Mouse (Mus musculus): Measurements from ENCODE around the gene Gm266. TPM values are rescaled to one million over a fixed set of nuclear protein-coding genes. Genes with fewer than 3 reads are reported as not detected.

The Gm266 gene
- polyA plus RNA-seq, 1 experiment from 2014 or later, result 27.9 TPM

- Histone ChIP-seq H3K36me3 (replicated peaks; ENCODE audit: control insufficient read depth, insufficient read depth, low read depth, low read length) (no peaks in the 10 kb centered on the region), H3K4me3 (ENCODE audit: low read depth, low read length) (no peak overlapping the region), H3K4me1 (ENCODE audit: control insufficient read depth, insufficient read depth, low read length) (peaks cover 14% of the 10 kb centered on the region), H3K9me3 (replicated peaks; ENCODE audit: control insufficient read depth, low read length) (no peaks in the 10 kb centered on the region), H3K27ac (replicated peaks; ENCODE audit: low read depth, low read length) (no peak overlapping the region), H3K4me2 (ENCODE audit: low read depth, low read length) (no peak overlapping the region), H3K9ac (replicated peaks; ENCODE audit: low read length) (no peak overlapping the region), H3K27me3 (ENCODE audit: control insufficient read depth, insufficient read depth, low read length) (peaks cover 59% of the 10 kb centered on the region)
- peak; percentile 48 for DNase-seq (ENCODE audit: low spot score)
- no peak for ATAC-seq (replicated peaks; ENCODE audit: insufficient number of reproducible peaks, low FRiP score, low TSS enrichment, low read depth)
- 13% methylated on average over 13 of the region's 14 CpGs for WGBS
These were observed 36.5 kb downstream of the Gm266 start for GRCm38 (mm10) chr12:111448931-111449705.

- H3K4me3 ChIP-seq (ENCODE audit: low read depth, low read length), result no peak overlapping the region
- DNase-seq (ENCODE audit: low spot score) (no peak), ATAC-seq (replicated peaks; ENCODE audit: insufficient number of reproducible peaks, low FRiP score, low TSS enrichment, low read depth) (0 out of 2 replicates have a peak, but pooled peaks have one; percentile 3)
- 16% methylated on average over 22 of the region's 22 CpGs for WGBS
- H3K4me1 ChIP-seq (ENCODE audit: control insufficient read depth, insufficient read depth, low read length), result peaks cover 14% of the 10 kb centered on the region
- no peak overlapping the region for H3K27ac ChIP-seq (replicated peaks; ENCODE audit: low read depth, low read length)
- H3K27me3 ChIP-seq (ENCODE audit: control insufficient read depth, insufficient read depth, low read length), result peaks cover 69% of the 10 kb centered on the region
- H3K9me3 ChIP-seq (replicated peaks; ENCODE audit: control insufficient read depth, low read length), result no peaks in the 10 kb centered on the region
- H3K9ac ChIP-seq (replicated peaks; ENCODE audit: low read length), result no peak overlapping the region
- no peak overlapping the region for H3K4me2 ChIP-seq (ENCODE audit: low read depth, low read length)
- H3K36me3 ChIP-seq (replicated peaks; ENCODE audit: control insufficient read depth, insufficient read depth, low read depth, low read length), result no peaks in the 10 kb centered on the region
These were observed 37.5 kb downstream of the Gm266 start for GRCm38 (mm10) chr12:111447898-111448760.

DNA sequence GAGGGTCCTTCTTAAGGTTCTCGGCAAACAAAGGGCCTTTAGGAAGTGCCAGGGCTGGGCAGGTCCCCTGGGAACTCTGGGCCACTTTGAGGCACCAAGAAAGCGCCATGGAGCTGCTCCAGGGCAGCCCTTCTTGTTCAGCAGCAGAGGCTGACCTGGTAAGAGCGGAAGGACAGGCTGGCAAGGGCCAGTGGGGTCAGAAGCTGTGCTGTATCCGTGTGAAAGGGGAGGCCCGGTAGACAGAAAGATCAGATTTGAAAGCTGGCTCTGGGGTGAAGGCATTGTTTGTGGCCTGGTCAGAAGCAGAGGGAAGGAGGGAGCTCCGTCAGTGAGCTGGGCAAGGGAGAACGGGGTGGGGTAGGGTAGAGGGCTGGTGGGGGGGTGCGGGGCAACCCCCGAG lies 38.3 kb downstream of the Gm266 start:
- Histone ChIP-seq H3K9ac (replicated peaks; ENCODE audit: low read length) (no peak overlapping the region), H3K9me3 (replicated peaks; ENCODE audit: control insufficient read depth, low read length) (no peaks in the 10 kb centered on the region), H3K4me1 (ENCODE audit: control insufficient read depth, insufficient read depth, low read length) (peaks cover 16% of the 10 kb centered on the region), H3K4me3 (ENCODE audit: low read depth, low read length) (no peak overlapping the region), H3K4me2 (ENCODE audit: low read depth, low read length) (no peak overlapping the region), H3K27ac (replicated peaks; ENCODE audit: low read depth, low read length) (no peak overlapping the region), H3K36me3 (replicated peaks; ENCODE audit: control insufficient read depth, insufficient read depth, low read depth, low read length) (no peaks in the 10 kb centered on the region), H3K27me3 (ENCODE audit: control insufficient read depth, insufficient read depth, low read length) (peaks cover 74% of the 10 kb centered on the region)
- 15% methylated on average over 9 of the region's 9 CpGs for WGBS
- no peak for DNase-seq (ENCODE audit: low spot score)
- no peak for ATAC-seq (replicated peaks; ENCODE audit: insufficient number of reproducible peaks, low FRiP score, low TSS enrichment, low read depth)

GRCm38 (mm10) chr12:111446745-111447144 lies 38.9 kb downstream of the Gm266 start:
- 18% methylated on average over 5 of the region's 5 CpGs for WGBS
- DNase-seq (ENCODE audit: low spot score) (no peak), ATAC-seq (replicated peaks; ENCODE audit: insufficient number of reproducible peaks, low FRiP score, low TSS enrichment, low read depth) (no peak)
- Histone ChIP-seq H3K4me3 (ENCODE audit: low read depth, low read length) (no peak overlapping the region), H3K4me1 (ENCODE audit: control insufficient read depth, insufficient read depth, low read length) (peaks cover 21% of the 10 kb centered on the region), H3K9ac (replicated peaks; ENCODE audit: low read length) (no peak overlapping the region), H3K36me3 (replicated peaks; ENCODE audit: control insufficient read depth, insufficient read depth, low read depth, low read length) (no peaks in the 10 kb centered on the region), H3K27me3 (ENCODE audit: control insufficient read depth, insufficient read depth, low read length) (peaks cover 80% of the 10 kb centered on the region), H3K4me2 (ENCODE audit: low read depth, low read length) (no peak overlapping the region), H3K9me3 (replicated peaks; ENCODE audit: control insufficient read depth, low read length) (no peaks in the 10 kb centered on the region), H3K27ac (replicated peaks; ENCODE audit: low read depth, low read length) (no peak overlapping the region)

GRCm38 (mm10) chr12:111445890-111446613 lies 39.6 kb downstream of the Gm266 start:
- peak overlapping the region; percentile 22; the same call in 1 of the 2 replicates for H3K9ac ChIP-seq (replicated peaks; ENCODE audit: low read length)
- peaks cover 82% of the 10 kb centered on the region for H3K27me3 ChIP-seq (ENCODE audit: control insufficient read depth, insufficient read depth, low read length)
- H3K27ac ChIP-seq (replicated peaks; ENCODE audit: low read depth, low read length), result no peak overlapping the region
- DNase-seq (ENCODE audit: low spot score) (no peak), ATAC-seq (replicated peaks; ENCODE audit: insufficient number of reproducible peaks, low FRiP score, low TSS enrichment, low read depth) (no peak)
- 4% methylated on average over 27 of the region's 27 CpGs for WGBS
- H3K36me3 ChIP-seq (replicated peaks; ENCODE audit: control insufficient read depth, insufficient read depth, low read depth, low read length), result no peaks in the 10 kb centered on the region
- peak overlapping the region; percentile 43 for H3K4me2 ChIP-seq (ENCODE audit: low read depth, low read length)
- no peaks in the 10 kb centered on the region for H3K9me3 ChIP-seq (replicated peaks; ENCODE audit: control insufficient read depth, low read length)
- H3K4me1 ChIP-seq (ENCODE audit: control insufficient read depth, insufficient read depth, low read length), result peaks cover 21% of the 10 kb centered on the region
- H3K4me3 ChIP-seq (ENCODE audit: low read depth, low read length), result peak overlapping the region; percentile 18

GRCm38 (mm10) chr12:111445161-111445889 lies 40.3 kb downstream of the Gm266 start:
- Histone ChIP-seq H3K27me3 (ENCODE audit: control insufficient read depth, insufficient read depth, low read length) (peaks cover 82% of the 10 kb centered on the region), H3K4me1 (ENCODE audit: control insufficient read depth, insufficient read depth, low read length) (peaks cover 20% of the 10 kb centered on the region), H3K9ac (replicated peaks; ENCODE audit: low read length) (peak overlapping the region; percentile 22), H3K4me2 (ENCODE audit: low read depth, low read length) (peak overlapping the region; percentile 43), H3K9me3 (replicated peaks; ENCODE audit: control insufficient read depth, low read length) (no peaks in the 10 kb centered on the region), H3K36me3 (replicated peaks; ENCODE audit: control insufficient read depth, insufficient read depth, low read depth, low read length) (no peaks in the 10 kb centered on the region), H3K27ac (replicated peaks; ENCODE audit: low read depth, low read length) (no peak overlapping the region), H3K4me3 (ENCODE audit: low read depth, low read length) (peak overlapping the region; percentile 18)
- no peak for DNase-seq (ENCODE audit: low spot score)
- WGBS, result 3% methylated on average over 52 of the region's 52 CpGs
- ATAC-seq (replicated peaks; ENCODE audit: insufficient number of reproducible peaks, low FRiP score, low TSS enrichment, low read depth), result no peak

GRCm38 (mm10) chr12:111443921-111444831 lies 41.4 kb downstream of the Gm266 start:
- no peak overlapping the region for H3K4me3 ChIP-seq (ENCODE audit: low read depth, low read length)
- H3K9ac ChIP-seq (replicated peaks; ENCODE audit: low read length), result no peak overlapping the region
- peaks cover 72% of the 10 kb centered on the region for H3K27me3 ChIP-seq (ENCODE audit: control insufficient read depth, insufficient read depth, low read length)
- no peaks in the 10 kb centered on the region for H3K9me3 ChIP-seq (replicated peaks; ENCODE audit: control insufficient read depth, low read length)
- no peak overlapping the region for H3K27ac ChIP-seq (replicated peaks; ENCODE audit: low read depth, low read length)
- ATAC-seq (replicated peaks; ENCODE audit: insufficient number of reproducible peaks, low FRiP score, low TSS enrichment, low read depth), result no peak
- H3K4me1 ChIP-seq (ENCODE audit: control insufficient read depth, insufficient read depth, low read length), result peaks cover 17% of the 10 kb centered on the region
- H3K36me3 ChIP-seq (replicated peaks; ENCODE audit: control insufficient read depth, insufficient read depth, low read depth, low read length), result no peaks in the 10 kb centered on the region
- DNase-seq (ENCODE audit: low spot score), result no peak
- H3K4me2 ChIP-seq (ENCODE audit: low read depth, low read length), result no peak overlapping the region
- 28% methylated on average over 10 of the region's 10 CpGs for WGBS
